Mouse (Mus musculus) effector memory CD4-positive, alpha-beta T cell, adult 5 months (primary cell): ENCODE results near the gene Rsg1. TPM values are rescaled to one million over a fixed set of nuclear protein-coding genes. Genes with fewer than 3 reads are reported as not detected.

ENCODE experiments used
- polyA plus RNA-seq: library from polyadenylated mRNA; unstranded; fragments of 100-300 nt; shearing (Covaris generic); gene quantifications from one replicate; pipeline ENCODE4 v1.2.1, GENCODE M21; 2017

Gene Rsg1
- polyA plus RNA-seq: 2.1 TPM

DNA sequence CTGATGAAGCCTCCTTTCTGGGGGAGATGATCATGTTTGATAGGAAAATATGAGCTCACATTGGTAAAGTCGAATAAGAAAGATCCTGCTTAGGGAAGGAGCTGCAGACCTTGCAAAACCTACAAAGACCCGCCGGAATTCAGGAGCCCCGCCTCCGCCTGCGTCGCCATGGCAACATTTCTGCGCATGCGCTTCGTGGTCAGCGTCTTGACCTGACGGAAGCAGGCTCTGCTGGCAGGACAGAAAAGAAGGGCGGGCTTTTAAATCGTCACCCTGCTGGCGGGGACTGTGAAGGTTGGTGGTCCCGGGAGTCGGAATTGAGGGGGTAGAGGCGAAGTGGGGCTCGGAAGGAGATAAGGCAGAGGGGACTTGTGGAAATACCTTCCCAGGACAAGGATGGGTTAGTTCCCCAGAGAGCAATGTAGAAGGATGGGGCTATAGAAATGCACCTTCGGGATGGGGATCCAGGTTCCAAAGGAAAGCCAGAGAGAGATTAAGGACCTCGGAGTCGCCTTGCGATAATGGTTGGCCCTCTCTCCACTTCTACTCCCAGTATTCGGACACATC is at the start of gene Rsg1:
TSS of gene Rsg1 (plus strand) at position 187 of the 567 bp plus-strand sequence.

DNA sequence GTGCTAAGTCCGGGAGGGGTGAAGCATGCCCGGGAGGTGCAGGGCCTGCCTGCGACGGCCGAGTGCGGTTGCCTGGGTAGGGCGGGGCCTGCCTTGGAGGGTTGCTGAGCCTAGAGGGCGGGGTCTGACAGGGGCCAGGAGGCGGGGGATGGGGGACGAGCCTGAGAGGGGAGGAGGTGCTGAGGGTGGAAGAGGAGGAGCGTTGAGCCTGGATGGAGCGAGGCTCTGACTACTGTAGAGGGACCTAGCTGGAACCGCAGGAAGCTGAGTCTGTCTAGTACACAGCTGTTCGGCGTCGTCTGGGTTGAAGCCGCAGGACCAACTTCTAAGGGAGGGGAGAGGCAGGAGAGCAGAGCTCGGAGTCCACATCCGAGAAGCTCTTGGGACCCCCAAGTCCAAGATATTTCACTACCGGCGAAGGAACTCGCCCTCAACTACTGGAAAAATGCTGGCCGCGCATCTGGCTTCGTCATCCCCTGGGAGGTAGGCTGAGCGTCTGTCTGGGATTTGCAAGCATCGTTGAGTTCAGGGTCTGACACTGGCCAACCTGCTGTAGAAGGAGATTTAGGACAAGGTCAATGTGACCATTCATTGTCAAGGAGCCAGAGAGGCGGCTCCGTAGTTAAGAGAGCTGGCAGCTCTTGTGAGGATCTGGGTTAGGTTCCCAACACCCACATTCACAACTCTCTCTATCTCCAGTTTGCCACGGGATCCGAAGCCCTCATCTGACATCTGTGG is 25.8 kb downstream of the Rsg1 start, which contains the start of gene Arhgef19:
TSS of gene Arhgef19 (plus strand) at position 112 of the 738 bp plus-strand sequence.

Other genes with a start within 250 kb of the Rsg1 start
- 25.6 TPM for gene Atp13a2, start 227.1 kb upstream of the Rsg1 start, polyA plus RNA-seq
- not detected for gene Mfap2, start 203.5 kb upstream of the Rsg1 start, polyA plus RNA-seq
- 3.5 TPM for gene Crocc, start 153.4 kb upstream of the Rsg1 start, polyA plus RNA-seq
- 120 TPM for gene Necap2, start 135.6 kb upstream of the Rsg1 start, polyA plus RNA-seq
- 0.20 TPM for gene Spata21, start 125.6 kb upstream of the Rsg1 start, polyA plus RNA-seq
- 66.4 TPM for gene Szrd1, start 74.2 kb upstream of the Rsg1 start, polyA plus RNA-seq
- 23.1 TPM for gene Fbxo42, start 66.0 kb upstream of the Rsg1 start, polyA plus RNA-seq
- not detected for gene Arhgef19, start 25.5 kb downstream of the Rsg1 start, polyA plus RNA-seq
- gene Epha2, start 87.3 kb downstream of the Rsg1 start, polyA plus RNA-seq: not detected
- not detected for gene Fam131c, start 154.3 kb downstream of the Rsg1 start, polyA plus RNA-seq
- not detected for gene Clcnka, start 184.8 kb downstream of the Rsg1 start, polyA plus RNA-seq
- not detected for gene Clcnkb, start 202.1 kb downstream of the Rsg1 start, polyA plus RNA-seq
- not detected for gene Hspb7, start 206.8 kb downstream of the Rsg1 start, polyA plus RNA-seq
- gene Srarp, start 222.1 kb downstream of the Rsg1 start, polyA plus RNA-seq: not detected
- gene Zbtb17, start 230.7 kb downstream of the Rsg1 start, polyA plus RNA-seq: 37.9 TPM